Mouse (Mus musculus) embryonic facial prominence, embryonic 11.5 days (tissue): ENCODE data around the gene 4930524J08Rik. TPM values are rescaled to one million over a fixed set of nuclear protein-coding genes. Genes with fewer than 3 reads are reported as not detected.

Experiments
- ATAC-seq: fragments of 200-750 bp; cut with Nextera tagmentation; replicated peaks from 2 replicates; pipeline ENCODE4 v1.8.0; 2017; ENCODE audit warnings: low read depth; ENCODE audit not compliant: insufficient number of reproducible peaks, low FRiP score, low TSS enrichment
- DNase-seq: peaks from one replicate; pipeline ENCODE4 v3.0.0-alpha.2; 2015; ENCODE audit warnings: low spot score
- H3K27ac ChIP-seq: fragments of 300-500 bp; sonication (generic); replicated peaks from 2 replicates; pipeline ENCODE4 v1.5.1; 2014; ENCODE audit warnings: mild to moderate bottlenecking, low read depth, low read length, control low read depth
- H3K27me3 ChIP-seq: fragments of 300-500 bp; sonication (generic); 2 replicates; pipeline ENCODE4 v1.6.1; 2014; ENCODE audit warnings: mild to moderate bottlenecking, low read length, moderate library complexity, mixed read lengths; ENCODE audit not compliant: control insufficient read depth, insufficient read depth
- H3K36me3 ChIP-seq: fragments of 300-500 bp; sonication (generic); replicated peaks from 2 replicates; pipeline ENCODE4 v1.6.1; 2014; ENCODE audit warnings: low read depth, mild to moderate bottlenecking, low read length, moderate library complexity, mixed read lengths; ENCODE audit not compliant: control insufficient read depth, insufficient read depth
- H3K4me1 ChIP-seq: fragments of 300-500 bp; sonication (generic); 2 replicates; pipeline ENCODE4 v1.6.1; 2014; ENCODE audit warnings: low read length, mixed read lengths; ENCODE audit not compliant: control insufficient read depth, insufficient read depth
- H3K4me2 ChIP-seq: fragments of 300-500 bp; sonication (generic); 2 replicates; pipeline ENCODE4 v1.6.1; 2014; ENCODE audit warnings: low read depth, mild to moderate bottlenecking, control low read depth, low read length, moderate library complexity
- H3K4me3 ChIP-seq: fragments of 300-500 bp; sonication (generic); 2 replicates; pipeline ENCODE4 v1.5.1; 2014; ENCODE audit warnings: low read depth, low read length, control low read depth
- H3K9ac ChIP-seq: fragments of 300-500 bp; sonication (generic); replicated peaks from 2 replicates; pipeline ENCODE4 v1.6.1; 2014; ENCODE audit warnings: mild to moderate bottlenecking, control low read depth, low read length
- H3K9me3 ChIP-seq: fragments of 300-500 bp; sonication (generic); replicated peaks from 2 replicates; pipeline ENCODE4 v1.6.1; 2016; ENCODE audit warnings: mild to moderate bottlenecking, low read length, inconsistent platforms, mixed read lengths; ENCODE audit not compliant: control insufficient read depth
- WGBS: fragments of 180-500 bp; shearing (Covaris S2); extraction: QIAGEN DNeasy Blood & Tissue Kit; methylation state at CpG from one replicate; pipeline ENCODE4 v1.1.7; 2014; 5-methylcytosine and 5-hydroxymethylcytosine counted together
- polyA plus RNA-seq: library from polyadenylated mRNA; unstranded; fragments of >200 nt; fragmentation: Nextera tagmentation; extraction: Ambion mirVana; gene quantifications from 2 replicates; pipeline ENCODE4 v1.2.1, GENCODE M21; 2014

4930524J08Rik gene
- polyA plus RNA-seq, 1 experiment from 2014 or later: 3.3 TPM

- DNase-seq: no peak
- H3K36me3 ChIP-seq: no peaks in the 10 kb centered on the region
- H3K4me1 ChIP-seq: no peaks in the 10 kb centered on the region
- H3K4me3 ChIP-seq: no peak overlapping the region
- no peak overlapping the region for H3K9ac ChIP-seq
- no peak overlapping the region for H3K27ac ChIP-seq
- WGBS: 88% methylated on average over 9 of the region's 9 CpGs
- no peak overlapping the region for H3K4me2 ChIP-seq
- H3K27me3 ChIP-seq: no peaks in the 10 kb centered on the region
- no peak for ATAC-seq
- no peaks in the 10 kb centered on the region for H3K9me3 ChIP-seq
These were observed 4.7 kb downstream of the 4930524J08Rik start for GRCm38 (mm10) chr5:99983452-99984061.

- DNase-seq: no peak
These were observed 15.3 kb downstream of the 4930524J08Rik start for GRCm38 (mm10) chr5:99994166-99994565.

GRCm38 (mm10) chr5:99994680-99995079, 15.8 kb downstream of the 4930524J08Rik start:
- H3K36me3 ChIP-seq: no peaks in the 10 kb centered on the region
- H3K27me3 ChIP-seq: no peaks in the 10 kb centered on the region
- no peak overlapping the region for H3K27ac ChIP-seq
- H3K4me2 ChIP-seq: no peak overlapping the region
- H3K4me3 ChIP-seq: no peak overlapping the region
- ATAC-seq (no peak), DNase-seq (no peak)
- H3K4me1 ChIP-seq: no peaks in the 10 kb centered on the region
- WGBS: 90% methylated on average over 3 of the region's 3 CpGs
- no peak overlapping the region for H3K9ac ChIP-seq
- H3K9me3 ChIP-seq: no peaks in the 10 kb centered on the region

More at GRCm38 (mm10) chr5:99994166-99994565, 15.3 kb downstream of the 4930524J08Rik start:
- 80% methylated on average over 3 of the region's 3 CpGs for WGBS
- Histone ChIP-seq H3K9ac (no peak overlapping the region), H3K4me2 (no peak overlapping the region), H3K4me3 (no peak overlapping the region), H3K9me3 (no peaks in the 10 kb centered on the region), H3K36me3 (no peaks in the 10 kb centered on the region), H3K27ac (no peak overlapping the region), H3K4me1 (no peaks in the 10 kb centered on the region), H3K27me3 (no peaks in the 10 kb centered on the region)
- no peak for ATAC-seq

- no peak overlapping the region for H3K9ac ChIP-seq
- DNase-seq (no peak), ATAC-seq (no peak)
- no peak overlapping the region for H3K4me2 ChIP-seq
- H3K36me3 ChIP-seq: no peaks in the 10 kb centered on the region
- H3K9me3 ChIP-seq: no peaks in the 10 kb centered on the region
- WGBS: 79% methylated on average over 7 of the region's 7 CpGs
- H3K27me3 ChIP-seq: no peaks in the 10 kb centered on the region
- H3K27ac ChIP-seq: no peak overlapping the region
- H3K4me1 ChIP-seq: no peaks in the 10 kb centered on the region
- no peak overlapping the region for H3K4me3 ChIP-seq
These were observed 21.2 kb downstream of the 4930524J08Rik start for GRCm38 (mm10) chr5:100000048-100000447.

GRCm38 (mm10) chr5:100000500-100000899, 21.6 kb downstream of the 4930524J08Rik start:
- H3K9me3 ChIP-seq: no peaks in the 10 kb centered on the region
- H3K27me3 ChIP-seq: no peaks in the 10 kb centered on the region
- no peak overlapping the region for H3K4me2 ChIP-seq
- WGBS: 32% methylated on average over 8 of the region's 8 CpGs
- H3K9ac ChIP-seq: no peak overlapping the region
- no peaks in the 10 kb centered on the region for H3K4me1 ChIP-seq
- no peak overlapping the region for H3K27ac ChIP-seq
- no peaks in the 10 kb centered on the region for H3K36me3 ChIP-seq
- H3K4me3 ChIP-seq: no peak overlapping the region
- ATAC-seq (no peak), DNase-seq (no peak)

GRCm38 (mm10) chr5:100003895-100004294, 25.0 kb downstream of the 4930524J08Rik start:
- Histone ChIP-seq H3K4me3 (no peak overlapping the region), H3K27ac (no peak overlapping the region), H3K4me2 (no peak overlapping the region), H3K9me3 (no peaks in the 10 kb centered on the region), H3K27me3 (no peaks in the 10 kb centered on the region), H3K36me3 (no peaks in the 10 kb centered on the region), H3K4me1 (no peaks in the 10 kb centered on the region), H3K9ac (no peak overlapping the region)
- DNase-seq (no peak), ATAC-seq (no peak)
- WGBS: 88% methylated on average over 4 of the region's 4 CpGs

GRCm38 (mm10) chr5:100005431-100005830, 26.6 kb downstream of the 4930524J08Rik start:
- no peak for ATAC-seq
- no peaks in the 10 kb centered on the region for H3K4me1 ChIP-seq
- H3K4me2 ChIP-seq: no peak overlapping the region
- no peaks in the 10 kb centered on the region for H3K27me3 ChIP-seq
- 69% methylated on average over 3 of the region's 3 CpGs for WGBS
- no peak for DNase-seq
- H3K27ac ChIP-seq: no peak overlapping the region
- no peak overlapping the region for H3K9ac ChIP-seq
- no peaks in the 10 kb centered on the region for H3K9me3 ChIP-seq
- no peaks in the 10 kb centered on the region for H3K36me3 ChIP-seq
- no peak overlapping the region for H3K4me3 ChIP-seq

GRCm38 (mm10) chr5:100005896-100006295, 27.0 kb downstream of the 4930524J08Rik start:
- no peak overlapping the region for H3K9ac ChIP-seq
- no peaks in the 10 kb centered on the region for H3K4me1 ChIP-seq
- no peak overlapping the region for H3K27ac ChIP-seq
- no peaks in the 10 kb centered on the region for H3K27me3 ChIP-seq
- no peak overlapping the region for H3K4me3 ChIP-seq
- H3K4me2 ChIP-seq: no peak overlapping the region
- WGBS: 73% methylated on average over 6 of the region's 6 CpGs
- no peaks in the 10 kb centered on the region for H3K9me3 ChIP-seq
- ATAC-seq (no peak), DNase-seq (no peak)
- H3K36me3 ChIP-seq: no peaks in the 10 kb centered on the region
